Mouse (Mus musculus) G1E-ER4 (cell line): ENCODE measurements around the gene Zfp710. TPM values are rescaled to one million over a fixed set of nuclear protein-coding genes. Genes with fewer than 3 reads are reported as not detected.

Source experiments
- GATA1 ChIP-seq: IDR thresholded peaks from one replicate; pipeline ENCODE4 v1.8.0; 2012; ENCODE audit warnings: low read length, inconsistent platforms
- polyA plus RNA-seq: library from polyadenylated mRNA; stranded (reverse); fragments of >175 nt; gene quantifications from 2 replicates; pipeline ENCODE4 v1.2.3, GENCODE M21; 2012

The Zfp710 gene
- polyA plus RNA-seq, 1 experiment = 38.7 TPM

GRCm38 (mm10) chr7:80138375-80138774 lies 113.8 kb downstream of the Zfp710 start:
- TF ChIP-seq GATA1 = no peak

GRCm38 (mm10) chr7:80140815-80141214 lies 116.2 kb downstream of the Zfp710 start:
- TF ChIP-seq GATA1 = no peak

Other genes with a start within 250 kb of the Zfp710 start
- not detected in 2 replicates for gene Mesp1, start 231.0 kb upstream of the Zfp710 start, polyA plus RNA-seq
- not detected in 2 replicates for gene Mesp2, start 214.1 kb upstream of the Zfp710 start, polyA plus RNA-seq
- gene Anpep, start 163.8 kb upstream of the Zfp710 start, polyA plus RNA-seq = not detected in 2 replicates
- 10.0 and 11.9 TPM in 2 replicates for gene Ap3s2, start 104.2 kb upstream of the Zfp710 start, polyA plus RNA-seq
- not detected in 2 replicates for gene Arpin, start 89.5 kb upstream of the Zfp710 start, polyA plus RNA-seq
- gene Idh2, start 90.6 kb downstream of the Zfp710 start, polyA plus RNA-seq = 14.1 and 15.4 TPM in 2 replicates
- 18.5 and 25.3 TPM in 2 replicates for gene Sema4b, start 162.0 kb downstream of the Zfp710 start, polyA plus RNA-seq
- gene Cib1, start 208.0 kb downstream of the Zfp710 start, polyA plus RNA-seq = 62.3 and 76.0 TPM in 2 replicates
- 5.3 and 6.0 TPM in 2 replicates for gene Gdpgp1, start 208.1 kb downstream of the Zfp710 start, polyA plus RNA-seq
- 0.43 and 0.80 TPM in 2 replicates for gene Ttll13, start 221.6 kb downstream of the Zfp710 start, polyA plus RNA-seq
- gene Ngrn, start 236.4 kb downstream of the Zfp710 start, polyA plus RNA-seq = 44.2 and 71.4 TPM in 2 replicates
- 7.1 and 7.2 TPM in 2 replicates for gene Vps33b, start 244.8 kb downstream of the Zfp710 start, polyA plus RNA-seq